Mouse (Mus musculus) layer of hippocampus, adult 11-12 months (tissue): ENCODE data around the gene 1700001C19Rik.

ENCODE experiments used
- DNase-seq: peaks from one replicate; pipeline ENCODE4 v3.0.0; 2022; ENCODE audit warnings: low spot score

The 1700001C19Rik gene

DNA sequence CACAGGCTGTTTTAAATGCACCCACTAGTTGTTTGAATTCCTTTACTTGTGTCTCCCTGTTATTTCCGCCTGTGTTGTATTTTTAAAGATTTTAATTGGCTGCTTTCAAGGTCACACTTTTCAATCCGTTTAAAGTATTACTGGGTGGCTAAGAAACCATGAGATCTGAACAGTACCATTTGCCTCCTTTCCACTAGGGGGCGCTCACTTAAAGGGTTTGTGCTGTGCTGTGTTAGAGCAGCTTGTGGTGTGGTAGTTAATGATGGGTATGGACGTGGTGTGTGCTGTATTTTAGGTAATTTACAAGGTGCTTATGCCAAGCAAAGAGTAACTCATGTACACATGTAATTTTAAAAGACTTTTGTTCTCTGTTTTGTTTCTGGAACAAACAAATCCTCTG, 65.7 kb downstream of the 1700001C19Rik start:
- DNase-seq: peak; percentile 79

DNA sequence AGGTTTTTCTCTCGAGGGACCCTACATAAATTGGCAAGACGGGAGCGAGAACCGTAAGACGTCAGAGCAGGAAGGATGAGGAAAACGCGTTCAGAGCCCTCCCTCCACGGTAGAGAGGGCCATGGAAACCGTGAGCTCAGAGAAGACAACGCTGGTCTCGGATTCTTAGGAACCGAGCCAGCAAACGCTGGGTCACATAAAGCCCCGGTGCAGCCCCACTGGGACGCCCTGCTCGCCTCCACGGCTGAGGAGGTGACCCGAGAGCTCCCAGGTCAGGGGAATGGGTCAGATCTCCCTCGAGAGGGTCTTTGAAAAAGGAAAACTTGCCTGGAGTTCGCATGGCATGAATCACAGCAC, 68.1 kb downstream of the 1700001C19Rik start:
- no peak for DNase-seq

DNA sequence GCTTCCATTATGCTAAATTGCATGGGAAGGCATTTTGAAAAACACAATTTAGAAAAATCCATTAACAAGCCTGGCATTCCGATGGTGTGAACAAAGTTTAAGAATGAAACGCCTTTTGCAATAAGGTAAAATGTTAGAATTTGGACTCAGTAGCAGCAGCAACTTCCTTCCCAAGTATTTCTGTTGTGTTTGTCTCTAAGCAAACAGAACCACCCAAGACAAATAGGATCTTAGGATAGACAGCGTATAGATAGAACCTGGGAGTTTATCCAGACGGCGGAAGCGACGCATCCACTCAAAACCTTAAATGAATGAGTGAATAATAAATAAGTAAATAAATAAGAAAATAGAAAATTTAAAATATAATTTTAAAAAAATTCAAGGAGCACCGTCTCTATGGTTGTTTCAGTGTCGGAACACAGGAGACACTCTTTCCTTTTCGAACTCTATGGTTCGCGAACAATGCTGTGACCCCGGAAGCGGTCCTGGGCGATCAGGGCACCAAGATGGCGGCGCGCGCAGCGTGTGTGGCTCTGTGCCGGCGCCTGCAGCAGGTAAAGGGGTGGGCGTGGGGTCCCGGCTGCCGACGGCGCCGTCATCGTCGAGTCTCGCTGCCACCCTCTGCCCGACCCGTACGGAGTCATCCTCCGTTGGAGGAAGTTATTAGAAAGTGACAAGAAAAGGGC, 68.6 kb downstream of the 1700001C19Rik start, which contains the start of gene Mrps10:
TSS of gene Mrps10 (plus strand) at position 487 of the 686 bp plus-strand sequence.
- peak; percentile 90 for DNase-seq
